Mouse (Mus musculus) midbrain, embryonic 11.5 days (tissue): ENCODE measurements around the gene Wfdc12. TPM values are rescaled to one million over a fixed set of nuclear protein-coding genes. Genes with fewer than 3 reads are reported as not detected.
"Not testable (repeated sequence)": the region's sequence is repeated elsewhere in the genome, so short reads cannot be mapped to it uniquely, and the experiment has no call there.

Experiments used
- ATAC-seq: fragments of 200-750 bp; cut with Nextera tagmentation; 2 replicates; pipeline ENCODE4 v1.8.0; 2017; ENCODE audit warnings: moderate TSS enrichment, moderate library complexity; ENCODE audit not compliant: low FRiP score
- DNase-seq: peaks from one replicate; pipeline ENCODE4 v3.0.0; 2015; ENCODE audit warnings: low spot score; ENCODE audit errors: missing footprints
- H3K27ac ChIP-seq: fragments of 300-500 bp; sonication (generic); 2 replicates; pipeline ENCODE4 v1.5.1; 2014; ENCODE audit warnings: low read depth, low read length
- H3K27me3 ChIP-seq: fragments of 300-500 bp; sonication (generic); 2 replicates; pipeline ENCODE4 v1.6.1; 2014; ENCODE audit warnings: mild to moderate bottlenecking, low read length, moderate library complexity, mixed read lengths; ENCODE audit not compliant: control insufficient read depth, insufficient read depth
- H3K36me3 ChIP-seq: fragments of 300-500 bp; sonication (generic); 2 replicates; pipeline ENCODE4 v1.6.1; 2014; ENCODE audit warnings: mild to moderate bottlenecking, low read length, moderate library complexity, mixed read lengths; ENCODE audit not compliant: control insufficient read depth, insufficient read depth
- H3K4me1 ChIP-seq: fragments of 300-500 bp; sonication (generic); 2 replicates; pipeline ENCODE4 v1.6.1; 2014; ENCODE audit warnings: low read length; ENCODE audit not compliant: control insufficient read depth, insufficient read depth
- H3K4me2 ChIP-seq: fragments of 300-500 bp; sonication (generic); 2 replicates; pipeline ENCODE4 v1.6.1; 2014; ENCODE audit warnings: mild to moderate bottlenecking, moderate library complexity
- H3K4me3 ChIP-seq: fragments of 300-500 bp; sonication (generic); 2 replicates; pipeline ENCODE4 v1.5.1; 2014; ENCODE audit warnings: low read depth, low read length
- H3K9ac ChIP-seq: fragments of 300-500 bp; sonication (generic); 2 replicates; pipeline ENCODE4 v1.6.1; 2014; ENCODE audit warnings: low read length
- H3K9me3 ChIP-seq: fragments of 300-500 bp; sonication (generic); 2 replicates; pipeline ENCODE4 v1.6.1; 2016; ENCODE audit warnings: low read length; ENCODE audit not compliant: control insufficient read depth
- WGBS: fragments of 180-500 bp; shearing (Covaris S2); extraction: QIAGEN DNeasy Blood & Tissue Kit; methylation state at CpG from one replicate; pipeline ENCODE4 v1.1.7; 2014; 5-methylcytosine and 5-hydroxymethylcytosine counted together
- polyA plus RNA-seq: library from polyadenylated mRNA; unstranded; fragments of >200 nt; fragmentation: Nextera tagmentation; extraction: Ambion mirVana; gene quantifications from 2 replicates; pipeline ENCODE4 v1.2.1, GENCODE M21; 2014

Gene Wfdc12
- polyA plus RNA-seq, 1 experiment from 2014 or later, result not detected

GRCm38 (mm10) chr2:164206011-164206410, 15.6 kb upstream of the Wfdc12 start:
- not testable (repeated sequence) for H3K36me3 ChIP-seq, ATAC-seq, H3K9ac ChIP-seq, H3K4me3 ChIP-seq, H3K9me3 ChIP-seq, H3K4me2 ChIP-seq, H3K4me1 ChIP-seq, H3K27me3 ChIP-seq, H3K27ac ChIP-seq
- DNase-seq, result peak; percentile 19
- 89% methylated on average over 10 of the region's 10 CpGs for WGBS

- H3K4me3 ChIP-seq, result no peak within 1 kb of the TSS
- no peaks in the 10 kb centered on the region for H3K27me3 ChIP-seq
- no peak for ATAC-seq
- peak; percentile 26 for DNase-seq
- H3K9ac ChIP-seq, result no peak within 1 kb of the TSS
- no peaks in the 10 kb centered on the region for H3K36me3 ChIP-seq
- no peak within 1 kb of the TSS for H3K4me2 ChIP-seq
- WGBS, result 81% methylated on average over 20 of the region's 20 CpGs
- no peaks in the 10 kb centered on the region for H3K4me1 ChIP-seq
- no peaks in the 10 kb centered on the region for H3K9me3 ChIP-seq
- H3K27ac ChIP-seq, result no peak within 1 kb of the TSS
These were observed 9.4 kb upstream of the Wfdc12 start, which contains the start of gene Wfdc15a for GRCm38 (mm10) chr2:164199626-164200327. Gene Wfdc15a (minus strand): TSS chr2:164200130.

GRCm38 (mm10) chr2:164196700-164196990, 6.2 kb upstream of the Wfdc12 start:
- H3K27ac ChIP-seq, result no peak overlapping the region
- WGBS, result 91% methylated on average over 5 of the region's 5 CpGs
- H3K9me3 ChIP-seq, result no peaks in the 10 kb centered on the region
- H3K9ac ChIP-seq, result no peak overlapping the region
- ATAC-seq, result no peak
- H3K4me2 ChIP-seq, result no peak overlapping the region
- H3K4me3 ChIP-seq, result no peak overlapping the region
- H3K4me1 ChIP-seq, result no peaks in the 10 kb centered on the region
- H3K27me3 ChIP-seq, result no peaks in the 10 kb centered on the region
- DNase-seq, result peak; percentile 12
- H3K36me3 ChIP-seq, result no peaks in the 10 kb centered on the region

GRCm38 (mm10) chr2:164195971-164196699, 5.7 kb upstream of the Wfdc12 start:
- ATAC-seq (no peak), DNase-seq (peak; percentile 78)
- no peak overlapping the region for H3K27ac ChIP-seq
- no peaks in the 10 kb centered on the region for H3K4me1 ChIP-seq
- H3K4me2 ChIP-seq, result no peak overlapping the region
- no peaks in the 10 kb centered on the region for H3K27me3 ChIP-seq
- WGBS, result 91% methylated on average over 5 of the region's 5 CpGs
- no peaks in the 10 kb centered on the region for H3K9me3 ChIP-seq
- no peaks in the 10 kb centered on the region for H3K36me3 ChIP-seq
- no peak overlapping the region for H3K4me3 ChIP-seq
- no peak overlapping the region for H3K9ac ChIP-seq

GRCm38 (mm10) chr2:164194959-164195630, 4.7 kb upstream of the Wfdc12 start:
- no peak for ATAC-seq
- no peaks in the 10 kb centered on the region for H3K36me3 ChIP-seq
- WGBS, result 81% methylated on average over 5 of the region's 5 CpGs

GRCm38 (mm10) chr2:164192279-164192678, 1.9 kb upstream of the Wfdc12 start:
- no peak for ATAC-seq
- H3K36me3 ChIP-seq, result no peaks in the 10 kb centered on the region

More at GRCm38 (mm10) chr2:164194959-164195630, 4.7 kb upstream of the Wfdc12 start:
- Histone ChIP-seq H3K27ac (no peak overlapping the region), H3K27me3 (no peaks in the 10 kb centered on the region), H3K4me2 (no peak overlapping the region), H3K9ac (no peak overlapping the region), H3K4me3 (no peak overlapping the region), H3K9me3 (no peaks in the 10 kb centered on the region), H3K4me1 (no peaks in the 10 kb centered on the region)
- DNase-seq, result peak; percentile 69

GRCm38 (mm10) chr2:164188722-164189121, 1.7 kb downstream of the Wfdc12 start:
- ATAC-seq, result no peak
- Histone ChIP-seq H3K4me1 (peaks cover 3% of the 10 kb centered on the region; the same call in 1 of the 2 replicates), H3K9ac (no peak overlapping the region), H3K36me3 (no peaks in the 10 kb centered on the region), H3K27me3 (no peaks in the 10 kb centered on the region), H3K4me3 (no peak overlapping the region), H3K4me2 (no peak overlapping the region), H3K27ac (no peak overlapping the region), H3K9me3 (no peaks in the 10 kb centered on the region)
- WGBS, result 31% methylated on average over 5 of the region's 5 CpGs
- no peak for DNase-seq

More at GRCm38 (mm10) chr2:164192279-164192678, 1.9 kb upstream of the Wfdc12 start:
- Histone ChIP-seq H3K4me2 (no peak overlapping the region), H3K4me1 (no peaks in the 10 kb centered on the region), H3K27ac (no peak overlapping the region), H3K9ac (no peak overlapping the region), H3K27me3 (no peaks in the 10 kb centered on the region), H3K4me3 (no peak overlapping the region), H3K9me3 (no peaks in the 10 kb centered on the region)
- DNase-seq, result no peak

- H3K27ac ChIP-seq, result no peak overlapping the region
- DNase-seq, result peak; percentile 84
These were observed 6.2 kb downstream of the Wfdc12 start for GRCm38 (mm10) chr2:164184145-164184719.

More at GRCm38 (mm10) chr2:164184145-164184719, 6.2 kb downstream of the Wfdc12 start:
- Histone ChIP-seq H3K9me3 (no peaks in the 10 kb centered on the region), H3K27me3 (no peaks in the 10 kb centered on the region), H3K4me3 (no peak overlapping the region), H3K4me1 (peaks cover 3% of the 10 kb centered on the region; the same call in 1 of the 2 replicates), H3K36me3 (no peaks in the 10 kb centered on the region), H3K9ac (no peak overlapping the region), H3K4me2 (no peak overlapping the region)
- ATAC-seq, result no peak
- WGBS, result 42% methylated on average over 9 of the region's 9 CpGs
